Mouse (Mus musculus) heart, postnatal 0 days (tissue): ENCODE measurements around the gene Il17rd.

Experiments
- CTCF ChIP-seq: IDR thresholded peaks from 2 replicates; pipeline ENCODE4 v1.5.1; 2016; ENCODE audit warnings: antibody characterized with exemption, control low read depth, low read depth
- EP300 ChIP-seq: IDR thresholded peaks from 2 replicates; pipeline ENCODE4 v1.6.1; 2016; ENCODE audit warnings: antibody characterized with exemption, low read depth

GRCm38 (mm10) chr14:27130676-27131075 is 91.9 kb downstream of the Il17rd start:
- no peak for TF ChIP-seq CTCF
- TF ChIP-seq EP300, result no peak
